Mouse (Mus musculus): Measurements from ENCODE around the gene Barhl1. TPM values are rescaled to one million over a fixed set of nuclear protein-coding genes. Genes with fewer than 3 reads are reported as not detected.

Gene Barhl1
- total RNA-seq, 2 experiments from 2014 or later = 0.12 to 0.24 TPM

DNA sequence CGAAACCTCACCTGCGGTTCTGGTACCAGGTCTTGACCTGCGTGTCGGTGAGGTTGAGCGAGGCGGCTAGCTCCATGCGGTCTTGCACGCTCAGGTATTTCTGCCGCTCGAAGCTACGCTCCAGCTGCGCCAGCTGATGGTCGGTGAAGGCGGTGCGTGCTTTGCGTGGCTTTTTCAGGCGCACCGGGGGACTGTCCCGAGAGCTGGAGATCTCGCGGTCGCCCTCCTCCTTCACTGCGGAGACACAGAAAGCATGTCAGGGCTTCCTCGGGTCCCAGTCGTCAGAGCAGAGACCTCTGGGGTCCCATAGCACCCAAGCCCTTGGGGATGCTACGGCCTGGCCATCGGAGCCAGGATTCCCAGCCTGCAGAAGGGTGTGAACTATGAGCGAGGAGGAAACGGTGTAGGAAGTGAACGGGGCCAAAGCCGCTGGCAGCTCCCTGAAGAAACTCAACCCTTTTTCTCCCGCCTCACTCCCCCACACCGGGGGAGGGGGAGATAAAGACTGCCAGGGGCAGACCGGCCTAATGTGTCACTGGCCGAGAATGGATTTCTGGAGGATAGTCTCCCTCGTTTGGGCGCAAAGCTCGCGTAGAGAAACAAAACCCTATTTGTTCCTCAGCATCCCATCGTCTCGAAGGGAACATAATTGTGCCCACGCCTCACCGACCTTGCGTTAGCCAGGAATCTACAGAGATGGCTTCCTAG lies 5.0 kb downstream of the Barhl1 start:
- no peak for DNase-seq

GRCm38 (mm10) chr2:28910877-28911276 lies 5.6 kb downstream of the Barhl1 start:
- no peak for DNase-seq

DNA sequence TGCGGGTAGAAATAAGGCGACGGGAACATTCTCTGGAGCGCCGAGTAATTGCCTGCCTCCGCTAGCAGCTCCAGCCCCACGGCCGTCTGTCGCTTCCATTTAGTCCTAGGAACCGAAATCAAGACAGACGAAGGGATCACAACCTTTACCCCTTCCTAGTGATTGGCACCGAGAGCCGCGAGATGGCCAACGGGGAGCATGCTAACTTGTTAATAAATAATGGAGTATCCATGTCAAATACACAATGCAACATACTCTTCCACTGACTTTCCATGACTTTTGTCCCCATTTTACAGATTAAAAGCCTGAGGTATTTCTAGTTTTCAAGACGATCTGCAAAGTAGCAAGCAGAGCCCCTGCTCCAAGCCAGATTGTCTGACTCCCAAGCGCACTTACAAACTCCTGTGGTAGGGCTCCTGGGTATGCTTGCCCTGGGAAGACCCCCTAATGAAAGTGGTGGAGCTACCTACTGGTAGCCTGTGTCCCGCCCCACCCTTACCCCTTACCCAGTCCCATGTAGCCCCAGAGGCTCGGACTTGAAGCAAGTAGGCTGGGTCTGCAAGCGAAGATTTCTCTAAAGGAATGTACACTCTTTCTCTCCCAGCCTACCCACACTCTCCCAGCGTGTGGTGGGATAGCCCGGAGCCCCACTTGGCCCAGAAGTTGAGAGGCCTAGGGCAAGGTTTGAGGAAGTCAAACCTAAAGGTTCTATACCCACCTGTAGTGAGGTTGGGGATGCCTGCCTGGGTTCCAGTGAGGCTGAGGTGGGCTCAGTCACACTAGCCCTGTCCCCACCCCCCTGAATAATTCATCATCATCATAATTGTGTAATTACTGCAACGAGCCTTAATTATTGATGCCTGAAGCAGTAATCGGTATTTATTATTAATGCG lies 6.4 kb downstream of the Barhl1 start:
- no peak for DNase-seq

DNA sequence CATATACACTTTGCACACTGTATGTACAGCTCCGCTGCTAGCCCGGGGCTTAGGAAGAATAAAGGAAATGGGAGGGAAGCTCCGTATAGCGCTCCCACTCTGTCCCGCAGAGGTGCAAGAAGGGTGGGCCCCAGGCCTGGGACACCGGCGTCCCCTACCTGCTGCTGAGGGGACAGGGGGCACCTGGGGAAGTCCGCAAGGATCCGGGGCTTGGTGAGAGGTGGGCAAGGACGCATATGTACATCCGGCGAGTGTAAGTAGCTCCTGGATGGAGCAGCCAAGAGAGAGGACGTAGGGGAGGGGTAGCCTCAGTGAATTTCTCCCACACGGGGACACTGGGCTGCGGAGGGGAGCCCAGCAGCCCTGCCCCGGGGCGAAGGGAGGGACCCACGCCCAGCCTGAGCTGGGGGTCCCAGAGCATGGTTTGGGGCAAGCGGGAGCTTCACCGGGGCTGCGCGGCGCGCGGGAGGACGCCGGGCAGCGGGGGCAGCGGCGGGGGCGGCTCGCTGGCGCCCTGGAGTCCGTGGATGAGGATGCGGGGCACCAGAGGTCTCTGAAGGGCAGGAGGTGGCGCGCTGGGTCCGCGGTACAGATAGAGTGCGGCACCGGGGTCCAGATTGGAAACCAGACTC lies 7.2 kb downstream of the Barhl1 start:
- DNase-seq = no peak

GRCm38 (mm10) chr2:28908389-28909153 lies 7.9 kb downstream of the Barhl1 start:
- DNase-seq = peak; percentile 61

DNA sequence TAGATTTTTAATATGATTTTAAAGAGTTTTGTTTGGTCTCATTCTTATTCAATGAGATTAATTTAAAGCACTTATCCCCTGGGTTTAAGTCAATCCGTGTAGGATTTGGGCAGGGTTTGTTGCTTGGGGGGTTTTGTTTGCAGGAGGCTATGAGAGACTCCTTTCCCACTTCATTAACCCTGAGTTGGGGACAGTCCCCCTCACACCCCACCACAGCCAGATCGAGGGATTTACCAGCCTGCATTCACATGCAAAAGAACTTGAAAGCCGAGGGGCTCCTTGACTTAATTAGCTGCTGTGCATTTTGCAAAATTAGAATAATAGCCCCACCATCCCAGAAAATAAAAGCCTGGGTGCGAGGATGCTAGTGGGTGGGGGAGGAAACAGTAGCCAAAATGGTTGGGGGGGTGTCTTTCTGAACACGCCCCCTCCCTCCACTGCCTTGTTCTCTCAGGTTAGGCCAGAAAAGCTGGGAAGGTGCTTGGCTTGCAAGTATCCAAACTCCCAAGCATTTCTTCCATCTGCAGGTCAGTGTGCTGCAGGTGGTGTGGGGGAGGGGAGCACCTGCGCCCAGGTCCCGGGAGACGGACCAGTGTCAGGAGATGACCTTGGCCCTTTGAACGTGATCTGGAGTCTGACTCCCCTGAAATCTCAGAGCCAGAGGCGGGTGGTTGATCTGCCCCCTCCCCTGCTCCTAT lies 8.6 kb downstream of the Barhl1 start:
- no peak for DNase-seq

GRCm38 (mm10) chr2:28905561-28905960 lies 10.9 kb downstream of the Barhl1 start:
- DNase-seq = peak; percentile 47

DNA sequence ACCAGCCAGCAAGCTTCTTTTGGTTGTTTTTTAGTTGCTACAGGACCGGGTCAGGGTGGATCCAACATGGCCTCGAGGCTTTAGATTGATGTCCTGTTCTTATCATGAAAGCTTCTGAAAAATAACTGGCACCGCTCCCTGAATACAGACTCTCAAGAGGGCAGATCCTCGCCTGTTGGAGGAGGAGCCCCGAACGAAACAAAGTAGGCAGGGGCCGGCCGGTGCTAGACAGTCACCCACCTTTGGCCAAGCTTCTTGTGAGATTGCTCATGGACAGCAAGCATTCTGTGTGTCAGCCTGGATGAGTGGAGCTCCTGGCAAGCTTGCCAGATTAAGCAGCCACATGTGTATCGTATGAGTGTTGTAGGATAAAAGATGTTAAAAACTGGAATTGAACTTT lies 11.7 kb downstream of the Barhl1 start:
- peak; percentile 44 for DNase-seq

GRCm38 (mm10) chr2:28903871-28904270 lies 12.6 kb downstream of the Barhl1 start:
- DNase-seq = peak; percentile 41

- no peak for DNase-seq
These were observed 14.2 kb downstream of the Barhl1 start for GRCm38 (mm10) chr2:28902291-28902690.

DNA sequence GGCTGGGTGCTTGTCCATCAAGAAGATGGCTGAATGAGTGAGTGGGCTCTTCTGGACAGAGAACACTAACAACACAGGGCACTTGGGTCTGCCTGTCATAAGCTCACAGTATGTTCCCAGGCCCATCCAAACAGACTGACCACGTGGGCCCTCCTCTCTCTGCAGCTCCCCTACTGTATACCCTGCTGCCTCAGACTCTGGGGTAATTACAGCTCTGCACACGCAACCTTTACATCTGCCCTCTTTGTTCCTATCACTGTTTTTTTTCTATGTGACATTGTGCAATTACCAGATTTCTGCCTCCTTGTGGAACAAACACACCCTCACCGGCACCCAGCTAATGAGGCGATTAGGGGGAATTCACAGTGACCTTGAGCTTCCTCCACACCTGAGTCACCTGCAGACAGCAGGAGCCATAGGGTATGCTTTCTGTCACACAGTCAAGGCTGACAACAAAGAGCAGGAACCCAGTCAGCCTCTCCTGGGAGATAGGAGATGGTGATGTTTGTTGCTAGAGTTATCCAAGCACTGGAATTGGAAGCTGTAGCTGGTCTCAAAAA lies 19.0 kb downstream of the Barhl1 start:
- DNase-seq = no peak

DNA sequence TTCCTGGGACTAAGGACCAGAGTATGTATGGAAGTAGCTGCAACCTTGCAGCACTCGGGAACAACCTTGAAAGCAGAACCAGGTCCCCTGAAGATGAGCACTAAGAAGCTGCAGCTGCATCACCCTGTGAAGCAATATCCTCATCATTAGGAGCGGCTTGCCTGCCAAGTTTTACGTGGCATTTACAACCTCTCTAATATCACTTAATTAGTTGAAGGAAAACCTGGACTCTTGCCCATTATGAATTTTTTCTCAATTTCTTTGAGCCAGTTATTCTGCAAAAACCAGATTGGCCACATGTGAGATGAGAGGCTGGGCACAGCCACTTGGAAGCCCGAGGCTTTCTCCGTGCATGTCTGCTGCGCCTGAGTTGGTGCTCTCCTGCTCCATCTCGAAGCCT lies 20.6 kb downstream of the Barhl1 start:
- no peak for DNase-seq

DNA sequence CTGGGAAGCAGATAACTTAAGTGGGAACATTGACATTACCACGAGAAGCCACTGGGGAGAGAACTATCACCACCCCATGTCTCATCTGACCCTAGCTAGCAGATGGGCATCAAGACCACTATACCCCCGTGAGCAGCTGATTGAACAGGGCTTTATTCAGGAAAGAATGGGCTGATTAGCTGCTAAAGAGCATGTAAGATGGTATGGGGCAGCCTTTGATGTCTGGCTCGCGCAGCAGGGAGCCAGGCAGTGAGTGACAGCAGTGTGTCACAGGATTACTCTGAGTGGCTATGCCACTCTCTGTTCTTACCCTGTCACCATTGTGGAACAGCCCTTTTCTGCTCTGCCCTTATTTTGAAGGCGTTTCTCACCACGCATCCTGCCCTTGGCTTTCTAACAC lies 22.9 kb downstream of the Barhl1 start:
- DNase-seq = no peak

- DNase-seq = no peak
These were observed 23.7 kb downstream of the Barhl1 start for GRCm38 (mm10) chr2:28892796-28893195.

DNA sequence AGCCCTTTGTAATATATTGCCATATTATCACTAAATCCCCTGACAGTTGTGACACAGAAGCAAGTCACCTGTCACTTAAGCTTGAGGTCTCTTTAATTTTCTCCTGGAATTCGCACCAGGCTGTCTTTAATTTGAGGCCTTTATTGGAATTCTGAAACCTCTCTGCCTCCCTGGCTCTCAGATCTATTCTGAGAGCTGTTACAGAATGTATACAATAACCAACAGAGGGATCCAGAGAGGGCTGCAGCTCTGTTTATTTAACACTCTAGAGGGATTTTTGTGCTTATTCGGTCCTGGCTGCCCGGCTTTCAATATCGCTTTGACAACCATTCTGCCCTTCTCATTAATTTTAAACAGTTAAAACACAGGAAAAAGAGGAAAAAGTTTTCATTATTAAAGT lies 31.6 kb downstream of the Barhl1 start:
- no peak for DNase-seq

DNA sequence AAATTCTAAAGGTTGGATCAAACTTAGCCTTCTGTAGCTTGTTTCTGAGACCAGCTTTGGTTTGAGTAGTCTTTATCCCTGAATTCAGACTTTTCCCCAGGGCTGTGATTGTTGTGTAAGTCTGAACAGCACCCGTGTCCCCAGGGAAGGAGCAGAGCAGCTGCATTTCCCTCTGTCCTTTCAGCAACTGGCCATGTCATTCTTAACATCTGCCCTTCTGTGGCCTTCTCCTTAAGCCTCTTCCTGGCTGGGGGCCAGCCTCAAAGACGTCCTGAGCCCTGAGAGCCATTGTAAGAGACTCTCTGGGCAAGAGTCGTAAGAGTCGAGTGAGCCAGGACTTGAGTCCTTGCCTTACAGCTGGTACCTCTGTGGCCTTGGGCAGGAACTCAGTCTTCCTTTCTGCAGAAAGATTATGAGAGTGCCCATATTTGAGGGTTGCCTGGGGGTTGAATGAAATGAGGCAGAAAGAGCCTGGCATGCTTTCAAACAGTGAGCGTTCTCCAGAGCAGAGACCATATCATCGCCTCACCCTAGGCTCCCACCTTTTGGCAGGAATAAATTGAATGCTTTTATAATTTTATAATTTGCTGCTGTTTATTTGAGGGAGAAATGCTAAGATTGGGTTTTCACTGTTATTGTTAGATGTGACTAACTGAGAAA lies 33.5 kb downstream of the Barhl1 start:
- DNase-seq = peak; percentile 14

GRCm38 (mm10) chr2:28882047-28882446 lies 34.4 kb downstream of the Barhl1 start:
- DNase-seq = no peak

- DNase-seq = peak; percentile 48
These were observed 35.2 kb downstream of the Barhl1 start for GRCm38 (mm10) chr2:28881275-28881674.

- DNase-seq = no peak
These were observed 40.9 kb downstream of the Barhl1 start for GRCm38 (mm10) chr2:28875554-28875953.

DNA sequence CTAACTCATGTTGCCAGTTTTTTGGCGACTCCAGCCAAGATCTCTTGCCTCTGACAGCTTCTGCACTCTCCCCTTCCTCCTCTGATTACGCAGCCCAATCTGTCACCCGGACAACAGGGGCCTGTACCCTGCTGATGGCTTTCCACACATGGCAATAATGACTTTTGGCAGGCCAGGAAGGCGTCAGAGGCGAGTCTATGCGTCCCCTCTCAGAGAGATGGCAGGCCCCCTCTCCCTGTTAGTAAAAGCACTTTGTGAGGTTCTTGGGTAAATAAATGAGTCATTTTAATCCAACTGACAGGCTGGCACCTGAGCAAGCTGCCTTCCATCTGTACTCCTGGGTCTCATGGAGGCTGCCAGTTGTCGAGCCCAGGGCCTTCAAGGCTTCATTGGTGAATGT lies 49.0 kb downstream of the Barhl1 start:
- DNase-seq = no peak

DNA sequence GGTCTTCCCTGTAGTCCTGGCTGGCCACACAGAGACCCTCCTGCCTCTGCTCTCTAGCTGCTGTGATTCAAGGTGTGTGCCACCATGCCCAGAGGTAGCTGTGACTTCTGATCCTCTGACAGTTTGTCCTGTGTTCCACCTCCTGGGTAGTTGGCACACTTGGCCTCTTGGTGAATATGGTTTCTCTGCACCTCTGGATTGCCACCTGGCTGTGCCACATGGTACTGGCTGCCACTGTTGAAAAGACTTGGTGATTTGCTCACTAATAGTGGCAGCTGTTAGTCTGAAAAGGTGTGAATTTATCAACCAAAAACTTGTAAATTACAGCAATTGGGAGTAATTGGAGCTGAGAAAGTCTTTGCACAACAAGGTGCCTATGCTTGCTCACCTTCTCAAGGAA lies 52.6 kb downstream of the Barhl1 start:
- DNase-seq = no peak
